In genomic region chr7:89459691-89460090, GRCm38 (mm10) we compare ENCODE assay signal across 28 mouse cellular contexts. TPM values are rescaled to one million over a fixed set of nuclear protein-coding genes. Genes with fewer than 3 reads are reported as not detected.
DNase-seq lines count a peak whose midpoint lies in the region; ATAC-seq lines count a peak whose summit lies in the region.
"Had no signal": no experiment of that assay in that cellular context is flagged by ENCODE, and none has a peak within 500 bp of the region (broad histone marks: within the 10 kb centered on the region; RNA-seq: fewer than 3 reads in every experiment).

No protein-coding gene starts in this region.

- H3K9me3 ChIP-seq in hindbrain, embryonic 14.5 days (ENCODE audit: control insufficient read depth, low read length): no peaks in the 10 kb centered on the region
- H3K9me3 ChIP-seq: embryonic facial prominence, embryonic 13.5 days; embryonic facial prominence, embryonic 15.5 days; forebrain, embryonic 10.5 days; forebrain, embryonic 12.5 days; G1E had no signal

- no peaks in the 10 kb centered on the region for H3K27me3 ChIP-seq in hindbrain, embryonic 14.5 days (ENCODE audit: control insufficient read depth, insufficient read depth, low read length)
- H3K27me3 ChIP-seq: CH12.LX; embryonic facial prominence, embryonic 15.5 days; forebrain, embryonic 12.5 days; Patski had no signal

- H3K36me3 ChIP-seq in hindbrain, embryonic 14.5 days (replicated peaks; ENCODE audit: control insufficient read depth, insufficient read depth): no peaks in the 10 kb centered on the region
- H3K36me3 ChIP-seq: embryonic facial prominence, embryonic 13.5 days; embryonic facial prominence, embryonic 15.5 days; forebrain, embryonic 10.5 days; forebrain, embryonic 12.5 days; G1E had no signal

- peak; percentile 16 for DNase-seq in 416B (ENCODE audit: low read depth)
- no peak for DNase-seq in lung, postnatal 14 days
- no peak for DNase-seq in hindbrain, embryonic 14.5 days (ENCODE audit: low spot score)
- DNase-seq in ovary, postnatal 14 days (ENCODE audit: low spot score): no peak
- DNase-seq: adrenal gland, adult 8-10 months; adrenal gland, postnatal 14 days; adrenal gland, postnatal 36 days; B cell, adult 2 months; cerebellum, adult 11-12 months; cerebellum, adult 2 months; cerebellum, adult 9-10 months; cerebellum, postnatal 10 days; cerebellum, postnatal 25 days; embryo, embryonic 11 days had no signal

- no peak overlapping the region for H3K27ac ChIP-seq in hindbrain, embryonic 14.5 days
- H3K27ac ChIP-seq: embryonic facial prominence, embryonic 13.5 days; embryonic facial prominence, embryonic 15.5 days; forebrain, embryonic 10.5 days; forebrain, embryonic 12.5 days had no signal

- WGBS in hindbrain, embryonic 14.5 days: 84% methylated on average over 2 of the region's 2 CpGs

- no peak overlapping the region for H3K4me2 ChIP-seq in hindbrain, embryonic 14.5 days (replicated peaks)
- H3K4me2 ChIP-seq: embryonic facial prominence, embryonic 13.5 days; embryonic facial prominence, embryonic 15.5 days; forebrain, embryonic 12.5 days had no signal

- H3K4me1 ChIP-seq in hindbrain, embryonic 14.5 days (replicated peaks; ENCODE audit: control insufficient read depth, insufficient read depth, low read length): peaks cover 3% of the 10 kb centered on the region; the same call in 1 of the 2 replicates

- H3K9ac ChIP-seq in hindbrain, embryonic 14.5 days: no peak overlapping the region
- H3K9ac ChIP-seq: embryonic facial prominence, embryonic 13.5 days; embryonic facial prominence, embryonic 15.5 days; forebrain, embryonic 12.5 days had no signal

- peak; percentile 70 for ATAC-seq in common myeloid progenitor, adult 5-6 weeks (replicated peaks; ENCODE audit: low read depth, poor library complexity, severe bottlenecking)
- peak; percentile 58; the same call in 1 of the 2 replicates for ATAC-seq in megakaryocyte, adult 5-6 weeks (ENCODE audit: poor library complexity, severe bottlenecking)
- no peak for ATAC-seq in hindbrain, embryonic 14.5 days (ENCODE audit: low FRiP score)
- ATAC-seq: activated CD4-positive, CD25-positive, alpha-beta regulatory T cell, adult 4 months; CD4-positive, CD25-positive, alpha-beta regulatory T cell, adult 4 months; forebrain, embryonic 14.5 days; forebrain, embryonic 16.5 days; Patski had no signal

- H3K4me3 ChIP-seq in hindbrain, embryonic 14.5 days (replicated peaks; ENCODE audit: low read length): no peak overlapping the region
- H3K4me3 ChIP-seq: embryonic facial prominence, embryonic 13.5 days; embryonic facial prominence, embryonic 15.5 days; erythroblast, embryonic 14.5 days; forebrain, embryonic 10.5 days; forebrain, embryonic 12.5 days had no signal

RNA-seq across cellular contexts. Expression of gene Fzd4, which starts 55.5 kb away (rescaled TPM):
- 0.50 and 0.58 TPM in 2 replicates for total RNA-seq in common myeloid progenitor, adult 5-6 weeks (2017)
- total RNA-seq in megakaryocyte, adult 5-6 weeks (2015): 4.8 TPM in 2 replicates
- 4.0 and 5.0 TPM in 2 replicates for total RNA-seq in megakaryocyte, adult 5-6 weeks (2017)
- 3.2 and 4.1 TPM in 2 replicates for polyA plus RNA-seq in hindbrain, embryonic 14.5 days (2014; fragmentation: Nextera tagmentation; extraction: Ambion mirVana)
- polyA plus RNA-seq: activated CD4-positive, CD25-positive, alpha-beta regulatory T cell, adult 4 months; CD4-positive, CD25-positive, alpha-beta regulatory T cell, adult 4 months; erythroblast, embryonic 14.5 days; G1E had no signal

RNA-seq across cellular contexts. Expression of gene Tmem135, which starts 55.7 kb away (rescaled TPM):
- 20.3 and 22.3 TPM in 2 replicates for total RNA-seq in common myeloid progenitor, adult 5-6 weeks (2017)
- 29.9 and 31.6 TPM in 2 replicates for total RNA-seq in megakaryocyte, adult 5-6 weeks (2015)
- total RNA-seq in megakaryocyte, adult 5-6 weeks (2017): 18.7 and 26.5 TPM in 2 replicates
- polyA plus RNA-seq in hindbrain, embryonic 14.5 days (2014; fragmentation: Nextera tagmentation; extraction: Ambion mirVana): 30.9 and 32.7 TPM in 2 replicates
